ENCODE assay signal across 20 mouse cellular contexts in the genomic region with DNA sequence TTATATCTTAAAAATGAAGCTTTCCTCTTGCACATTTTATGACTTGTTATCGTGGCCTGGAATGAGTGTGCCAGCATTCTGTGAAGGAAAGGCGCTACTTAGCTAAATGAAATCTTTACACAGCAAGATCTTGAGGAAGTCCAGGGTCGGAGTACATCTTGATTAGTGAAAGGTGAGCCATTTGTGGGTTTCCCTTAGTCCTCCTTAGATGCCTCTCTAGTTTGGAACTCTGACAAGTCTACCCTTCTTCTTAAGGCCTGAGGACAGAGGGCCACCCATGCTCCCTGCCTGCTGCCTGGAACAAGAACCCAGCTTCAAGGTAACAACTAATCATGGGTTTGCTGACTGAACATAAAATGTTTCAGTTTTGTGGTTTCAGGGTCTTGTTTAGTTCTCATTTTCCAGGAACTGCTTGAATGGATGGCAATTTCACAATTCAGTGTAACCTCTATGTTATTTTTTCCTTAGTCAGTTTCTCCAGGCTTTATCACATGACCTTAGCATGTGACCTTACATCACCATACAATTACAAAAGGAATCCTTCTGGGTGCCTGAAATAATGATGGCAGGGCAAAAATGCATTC.
DNase-seq lines count a peak whose midpoint lies in the region; ATAC-seq and TF ChIP-seq lines count a peak whose summit lies in the region.
"Had no signal": no experiment of that assay in that cellular context is flagged by ENCODE, and none has a peak within 500 bp of the region (broad histone marks: within the 10 kb centered on the region; RNA-seq: fewer than 3 reads in every experiment).

No protein-coding gene starts in this region.

- WGBS in lung, postnatal 0 days, result 82% methylated on average over 3 of the region's 3 CpGs
- 60% methylated on average over 3 of the region's 3 CpGs for WGBS in intestine, embryonic 15.5 days

- H3K4me1 ChIP-seq in lung, postnatal 0 days (ENCODE audit: insufficient read depth, low read depth, low read length), result no peaks in the 10 kb centered on the region
- peaks cover 7% of the 10 kb centered on the region; the same call in 1 of the 2 replicates for H3K4me1 ChIP-seq in intestine, embryonic 15.5 days (replicated peaks)
- H3K4me1 ChIP-seq: embryonic facial prominence, embryonic 15.5 days; liver, embryonic 12.5 days; midbrain, embryonic 15.5 days had no signal

- H3K27me3 ChIP-seq in lung, postnatal 0 days (replicated peaks; ENCODE audit: insufficient read depth, low read length), result no peaks in the 10 kb centered on the region
- H3K27me3 ChIP-seq in intestine, embryonic 15.5 days (replicated peaks), result no peaks in the 10 kb centered on the region
- H3K27me3 ChIP-seq: embryonic facial prominence, embryonic 15.5 days; heart, embryonic 13.5 days; liver, embryonic 12.5 days; midbrain, embryonic 15.5 days had no signal

- H3K9ac ChIP-seq in lung, postnatal 0 days (replicated peaks; ENCODE audit: low read depth), result no peak overlapping the region
- no peak overlapping the region for H3K9ac ChIP-seq in intestine, embryonic 15.5 days
- H3K9ac ChIP-seq: embryonic facial prominence, embryonic 15.5 days; heart, embryonic 13.5 days; liver, embryonic 12.5 days; midbrain, embryonic 15.5 days had no signal

- peak; percentile 42 for DNase-seq in lung, postnatal 0 days (ENCODE audit: low spot score)
- DNase-seq in lung, adult 18-20 months, result no peak
- DNase-seq in adipocyte (ENCODE audit: low spot score), result peak; percentile 14
- DNase-seq in yolk sac, embryonic 10.5 days (ENCODE audit: low spot score), result peak; percentile 43
- no peak for DNase-seq in adrenal gland, adult (ENCODE audit: inconsistent age in 2 of 2, low spot score in 1 of 2)
- DNase-seq: adrenal gland, adult 2 months; cerebellum, adult 9-10 months; gastrocnemius, postnatal 36 days; heart, postnatal 4 days; kidney, adult 9 months; kidney, postnatal 36 days; right cerebral cortex, postnatal 4 days had no signal

- ATAC-seq in lung, postnatal 0 days, result no peak
- peak; percentile 19; the same call in 1 of the 2 replicates for ATAC-seq in intestine, embryonic 15.5 days
- no peak for ATAC-seq in activated CD4-positive, CD25-positive, alpha-beta regulatory T cell, adult 4 months
- ATAC-seq: forebrain, embryonic 16.5 days; liver, embryonic 12.5 days; midbrain, embryonic 15.5 days had no signal

- H3K4me3 ChIP-seq in lung, postnatal 0 days (ENCODE audit: low read depth, low read length), result no peak overlapping the region
- no peak overlapping the region for H3K4me3 ChIP-seq in intestine, embryonic 15.5 days (replicated peaks)
- H3K4me3 ChIP-seq: embryonic facial prominence, embryonic 15.5 days; heart, embryonic 13.5 days; left cerebral cortex, adult 2 months; liver, embryonic 12.5 days; midbrain, embryonic 15.5 days had no signal

- H3K4me2 ChIP-seq in lung, postnatal 0 days (replicated peaks; ENCODE audit: low read depth, low read length), result no peak overlapping the region
- no peak overlapping the region for H3K4me2 ChIP-seq in intestine, embryonic 15.5 days (replicated peaks)
- H3K4me2 ChIP-seq: embryonic facial prominence, embryonic 15.5 days; heart, embryonic 13.5 days; liver, embryonic 12.5 days; midbrain, embryonic 15.5 days had no signal

- H3K9me3 ChIP-seq in lung, postnatal 0 days (ENCODE audit: low read length), result no peaks in the 10 kb centered on the region
- no peaks in the 10 kb centered on the region for H3K9me3 ChIP-seq in intestine, embryonic 15.5 days
- H3K9me3 ChIP-seq: embryonic facial prominence, embryonic 15.5 days; heart, embryonic 13.5 days; liver, embryonic 12.5 days; midbrain, embryonic 15.5 days had no signal

- TF ChIP-seq CTCF in lung, postnatal 0 days (IDR thresholded peaks at IDR 0.05), result no peak

- peaks cover 30% of the 10 kb centered on the region for H3K36me3 ChIP-seq in lung, postnatal 0 days (ENCODE audit: insufficient read depth, low read length)
- peaks cover 6% of the 10 kb centered on the region for H3K36me3 ChIP-seq in intestine, embryonic 15.5 days
- H3K36me3 ChIP-seq: midbrain, embryonic 15.5 days had no signal

- H3K27ac ChIP-seq in lung, postnatal 0 days (ENCODE audit: low read length), result no peak overlapping the region
- H3K27ac ChIP-seq in intestine, embryonic 15.5 days, result no peak overlapping the region
- H3K27ac ChIP-seq: embryonic facial prominence, embryonic 15.5 days; left cerebral cortex, adult 2 months; liver, embryonic 12.5 days; midbrain, embryonic 15.5 days had no signal

- TF ChIP-seq EP300 in lung, postnatal 0 days (IDR thresholded peaks at IDR 0.05), result no peak

Comparison
In these comparisons a context has a peak if more than half of its experiments do, and no peak if none do; other contexts are left out.
1. DNase-seq: peak in lung, postnatal 0 days (single experiment), adipocyte (single experiment) and yolk sac, embryonic 10.5 days (single experiment); none in lung, adult 18-20 months (0 of 2) and adrenal gland, adult (0 of 2).